Mouse (Mus musculus): ENCODE measurements around the gene Eomes.
A peak's percentile ranks its signal among the peaks of the same experiment; 100 is the strongest.

Eomes gene

DNA sequence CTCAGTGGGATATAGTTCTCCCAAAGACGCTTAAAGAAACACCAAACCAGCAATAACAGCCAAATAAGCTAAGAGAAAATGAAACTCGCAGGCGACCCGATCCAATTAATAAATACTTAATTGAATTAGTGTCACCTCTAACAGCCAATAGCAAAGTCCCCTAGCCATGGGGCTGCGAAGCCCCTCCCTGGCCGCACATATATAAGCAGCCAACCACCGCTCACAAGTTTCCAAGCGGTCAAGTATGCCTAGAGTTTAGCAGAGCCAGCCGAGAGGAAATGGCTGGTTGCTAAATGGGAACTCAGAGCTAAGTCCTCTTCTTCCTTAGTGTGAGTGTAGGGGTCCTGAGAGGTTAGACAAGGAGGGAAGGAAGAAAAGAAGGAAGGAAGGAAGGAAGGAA, at the start of gene Eomes:
Eomes (plus strand) TSS at position 252 of the 400 bp plus-strand sequence.
- no peak for DNase-seq

DNA sequence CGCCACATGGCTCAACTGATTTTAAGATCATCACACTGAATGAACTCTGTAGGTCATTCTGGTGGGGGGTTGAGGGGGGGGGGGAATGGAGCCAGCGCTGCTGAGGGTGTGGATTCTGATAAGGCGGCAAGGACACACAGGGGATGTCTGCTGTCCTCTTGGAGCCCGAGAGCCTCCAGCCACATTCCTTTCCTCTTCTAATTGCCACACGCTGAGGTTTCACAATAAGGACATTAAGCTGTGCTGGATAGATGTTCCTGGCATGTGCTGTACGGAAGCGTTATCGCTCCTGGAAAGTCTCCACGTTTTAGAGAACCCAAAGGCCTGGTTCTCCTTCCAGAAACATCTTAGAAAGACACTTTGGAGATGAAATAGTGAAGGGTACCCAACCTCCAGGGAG, 33.2 kb upstream of the Eomes start:
- DNase-seq = no peak

GRCm38 (mm10) chr9:118449336-118449735, 28.7 kb upstream of the Eomes start:
- DNase-seq = no peak

GRCm38 (mm10) chr9:118453427-118453826, 24.6 kb upstream of the Eomes start:
- no peak for DNase-seq

- no peak for DNase-seq
These were observed 22.7 kb upstream of the Eomes start for GRCm38 (mm10) chr9:118455188-118455845.

- no peak for DNase-seq
These were observed 21.6 kb upstream of the Eomes start for GRCm38 (mm10) chr9:118456405-118456804.

GRCm38 (mm10) chr9:118458039-118458438, 20.0 kb upstream of the Eomes start:
- DNase-seq = no peak

DNA sequence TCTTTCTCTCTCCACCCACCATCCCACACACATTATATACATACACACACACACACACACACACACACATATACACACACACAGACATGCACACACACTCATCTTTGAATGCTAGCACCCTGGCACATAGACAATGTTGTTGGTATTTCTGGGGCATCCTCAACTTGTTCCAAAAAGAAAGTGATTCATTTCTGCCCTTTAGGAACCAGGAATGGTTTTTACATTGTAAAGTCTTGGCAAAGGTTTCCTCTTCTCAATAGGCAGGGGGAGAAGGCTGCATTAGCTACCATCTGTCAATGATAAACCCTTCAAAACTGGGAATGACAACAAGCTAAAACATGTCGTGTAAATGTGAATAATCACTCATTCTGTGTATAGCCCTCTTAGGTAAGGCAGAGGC, 14.0 kb upstream of the Eomes start:
- DNase-seq = no peak

GRCm38 (mm10) chr9:118468301-118468700, 9.7 kb upstream of the Eomes start:
- DNase-seq = no peak

- no peak for DNase-seq
These were observed 8.7 kb upstream of the Eomes start for GRCm38 (mm10) chr9:118469272-118469671.

- DNase-seq = no peak
These were observed 6.7 kb upstream of the Eomes start for GRCm38 (mm10) chr9:118471296-118471695.

DNA sequence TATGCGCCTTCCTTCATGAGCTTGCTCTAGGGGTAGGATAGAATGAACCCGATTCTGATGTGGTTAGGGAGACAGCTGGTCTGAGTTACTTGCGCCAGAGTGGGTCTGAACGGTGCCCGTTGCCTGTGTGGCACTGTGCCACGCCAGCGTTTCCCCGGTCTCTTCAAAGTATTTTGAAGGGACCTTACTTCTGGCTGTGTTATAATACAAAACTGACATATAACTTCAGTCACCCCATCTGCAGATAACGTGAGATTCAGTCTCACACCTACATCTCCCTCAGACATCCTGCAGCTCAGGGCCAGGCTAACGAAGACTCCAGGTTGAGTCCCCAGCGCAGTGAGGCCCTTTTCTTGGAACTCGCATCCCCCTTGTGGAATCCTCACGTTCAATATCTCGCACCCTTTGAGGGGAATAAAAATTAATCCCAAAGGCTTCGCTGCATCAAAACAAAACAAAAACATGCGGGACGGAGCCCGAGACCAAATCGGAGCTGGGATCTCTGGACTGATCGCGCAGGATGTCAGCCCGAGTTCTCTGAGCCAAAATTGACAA, 1.7 kb upstream of the Eomes start:
- no peak for DNase-seq

DNA sequence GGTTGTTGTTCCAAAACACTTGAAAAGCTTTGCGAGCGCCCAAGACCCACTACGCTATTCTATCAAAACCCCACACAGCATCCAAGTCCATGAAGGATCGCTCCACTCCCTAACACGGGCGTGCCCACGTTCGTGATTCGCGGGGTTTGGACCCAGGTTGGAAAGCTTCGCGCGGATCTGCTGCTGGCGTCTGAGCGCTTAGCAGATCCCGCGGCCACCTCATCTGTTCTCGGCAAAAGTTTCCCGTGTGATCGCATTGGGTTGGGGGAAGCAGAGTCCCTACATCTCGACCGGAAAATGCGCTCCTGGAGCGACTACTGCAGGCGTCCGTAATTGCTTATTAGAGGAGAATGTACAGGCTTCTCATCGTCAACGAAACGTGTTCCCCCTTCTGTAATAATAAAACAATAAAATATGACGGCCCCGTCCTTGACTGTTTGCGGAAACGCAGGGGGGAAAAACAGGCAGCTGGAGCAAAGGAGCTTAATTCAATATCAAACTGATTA, 1.2 kb upstream of the Eomes start:
- DNase-seq = no peak

DNA sequence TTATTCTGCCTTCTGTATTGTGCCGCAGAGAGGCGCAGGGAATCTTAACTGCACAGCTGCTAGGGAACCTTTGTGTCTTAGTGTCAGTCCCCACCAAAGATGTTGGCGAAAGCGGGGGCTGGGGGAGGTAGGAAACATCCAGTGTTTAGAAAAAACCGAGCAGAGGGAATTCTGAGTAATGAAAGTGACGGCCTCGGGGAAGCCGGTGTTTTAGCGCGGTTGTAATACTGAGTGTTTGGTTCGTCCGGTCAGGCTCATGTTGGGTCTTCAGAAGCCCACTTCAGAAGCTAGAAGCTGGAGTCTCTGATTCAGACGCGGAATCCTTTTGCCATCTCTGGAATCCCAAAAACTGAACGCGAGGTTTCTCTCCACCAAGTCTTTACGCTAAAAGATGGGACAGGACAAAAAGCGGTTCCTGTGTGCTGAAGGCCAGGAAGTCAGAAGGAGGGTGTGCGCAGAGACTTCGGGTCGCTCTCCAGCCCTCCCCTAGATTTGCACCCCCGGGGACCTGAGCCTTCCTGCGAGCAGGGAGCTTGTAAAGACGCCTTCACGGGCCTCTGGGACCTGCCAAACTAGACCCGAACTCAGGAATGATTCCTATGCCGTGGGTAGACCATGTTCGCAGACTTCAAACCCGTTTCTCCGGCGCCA, 606 bp upstream of the Eomes start:
- no peak for DNase-seq

DNA sequence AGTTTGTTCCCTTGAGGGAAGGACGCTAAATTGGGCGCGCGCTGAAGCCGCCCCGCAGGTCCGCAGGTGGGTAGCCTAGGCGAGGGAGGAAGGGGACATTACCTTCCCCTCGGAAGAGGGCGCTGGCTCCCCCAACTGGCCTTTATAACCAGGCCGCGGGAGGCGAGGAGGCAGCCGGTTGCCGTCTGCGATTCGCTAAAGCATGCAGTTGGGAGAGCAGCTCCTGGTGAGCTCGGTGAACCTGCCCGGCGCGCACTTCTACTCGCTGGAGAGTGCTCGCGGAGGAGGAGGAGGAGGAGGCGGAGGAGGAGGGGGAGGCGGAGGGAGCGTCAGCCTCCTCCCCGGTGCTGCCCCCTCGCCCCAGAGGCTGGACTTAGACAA, 436 bp downstream of the Eomes start:
- peak in 1 of 2 experiments; percentile 15 for DNase-seq

DNA sequence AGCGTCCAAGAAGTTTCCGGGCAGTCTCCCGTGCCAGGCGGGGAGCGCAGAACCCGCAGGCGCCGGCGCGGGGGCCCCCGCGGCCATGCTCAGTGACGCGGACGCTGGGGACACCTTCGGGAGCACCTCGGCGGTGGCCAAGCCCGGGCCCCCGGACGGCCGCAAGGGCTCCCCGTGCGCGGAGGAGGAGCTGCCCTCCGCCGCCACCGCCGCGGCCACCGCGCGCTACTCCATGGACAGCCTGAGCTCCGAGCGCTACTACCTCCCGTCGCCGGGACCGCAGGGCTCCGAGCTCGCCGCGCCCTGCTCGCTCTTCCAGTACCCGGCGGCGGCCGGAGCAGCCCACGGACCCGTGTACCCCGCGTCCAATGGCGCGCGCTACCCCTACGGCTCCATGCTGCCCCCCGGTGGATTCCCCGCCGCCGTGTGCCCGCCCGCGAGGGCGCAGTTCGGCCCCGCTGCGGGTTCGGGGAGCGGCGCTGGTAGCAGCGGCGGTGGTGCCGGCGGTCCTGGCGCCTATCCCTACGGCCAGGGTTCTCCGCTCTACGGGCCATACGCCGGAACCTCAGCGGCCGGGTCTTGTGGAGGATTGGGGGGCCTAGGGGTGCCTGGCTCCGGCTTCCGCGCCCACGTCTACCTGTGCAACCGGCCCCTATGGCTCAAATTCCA, 961 bp downstream of the Eomes start:
- no peak for DNase-seq

- no peak for DNase-seq
These were observed 1.7 kb downstream of the Eomes start for GRCm38 (mm10) chr9:118479508-118480291.

GRCm38 (mm10) chr9:118480292-118480690, 2.3 kb downstream of the Eomes start:
- no peak for DNase-seq

DNA sequence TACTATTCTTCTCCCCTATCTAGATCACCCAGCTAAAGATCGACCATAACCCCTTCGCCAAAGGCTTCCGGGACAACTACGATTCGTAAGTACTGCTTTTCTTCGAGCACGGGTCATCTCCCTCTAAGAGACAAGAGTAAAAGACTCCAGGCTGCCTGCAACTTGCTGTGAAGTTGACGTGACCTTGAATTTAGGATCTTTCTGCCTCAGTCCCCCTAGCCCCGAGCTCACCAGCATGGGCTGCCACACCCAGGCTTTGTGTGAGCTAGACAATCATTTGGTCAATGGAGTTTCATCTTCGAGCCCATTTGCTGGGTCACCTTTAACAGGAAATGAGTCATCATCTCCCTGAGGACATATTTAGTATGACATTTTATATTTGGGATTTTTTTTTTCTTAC, 4.2 kb downstream of the Eomes start:
- DNase-seq = no peak

DNA sequence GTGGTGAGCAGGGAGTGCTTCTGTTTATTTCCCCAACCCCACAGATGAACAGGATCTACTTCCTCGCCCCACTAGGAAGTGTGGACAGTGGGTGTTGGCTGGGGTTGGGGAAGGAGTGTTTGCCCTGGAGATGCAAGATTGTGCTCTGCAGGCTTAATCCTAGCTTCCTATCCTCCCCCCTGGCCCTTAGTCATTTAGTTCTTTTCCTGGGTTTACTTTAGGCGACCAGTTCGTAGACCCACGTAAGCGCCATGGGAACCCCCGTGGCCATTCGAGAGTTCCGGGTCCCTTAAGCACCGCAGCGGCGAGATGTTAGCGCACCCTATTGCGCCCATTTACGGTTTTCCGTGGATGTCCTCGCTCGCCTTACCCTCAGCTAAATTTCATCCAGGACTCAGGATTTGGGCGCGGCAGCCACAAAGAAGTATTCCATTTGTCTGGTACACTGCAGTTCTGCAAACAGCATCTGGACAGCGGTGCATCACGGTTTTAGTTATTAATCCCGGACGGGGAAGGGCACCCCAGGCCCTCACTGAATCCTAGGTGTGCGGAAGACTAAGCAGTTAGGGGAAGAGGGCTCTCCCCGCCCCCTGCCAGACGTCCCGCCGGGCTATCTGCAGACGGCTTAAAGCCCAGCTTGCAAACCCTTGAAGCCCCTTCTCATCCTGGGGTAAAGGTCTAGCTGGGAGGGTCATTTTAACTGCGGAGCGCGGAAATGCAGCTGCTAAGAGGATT, 8.5 kb downstream of the Eomes start:
- DNase-seq = no peak

DNA sequence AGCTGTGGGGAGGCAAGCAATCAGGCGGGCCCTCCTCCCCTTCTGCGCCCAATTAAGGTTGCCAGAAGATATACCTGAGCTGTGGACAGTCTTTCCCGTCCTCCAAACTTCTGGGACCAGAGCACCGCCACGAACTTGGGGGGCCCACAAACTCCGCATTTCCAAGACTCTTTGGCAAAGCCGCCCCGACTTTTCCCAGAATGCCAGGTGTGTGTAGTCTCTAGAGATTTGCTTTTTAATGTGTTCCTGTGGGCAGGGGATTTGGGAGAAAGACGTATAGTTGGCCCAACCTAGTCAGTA, 9.0 kb downstream of the Eomes start:
- no peak for DNase-seq

DNA sequence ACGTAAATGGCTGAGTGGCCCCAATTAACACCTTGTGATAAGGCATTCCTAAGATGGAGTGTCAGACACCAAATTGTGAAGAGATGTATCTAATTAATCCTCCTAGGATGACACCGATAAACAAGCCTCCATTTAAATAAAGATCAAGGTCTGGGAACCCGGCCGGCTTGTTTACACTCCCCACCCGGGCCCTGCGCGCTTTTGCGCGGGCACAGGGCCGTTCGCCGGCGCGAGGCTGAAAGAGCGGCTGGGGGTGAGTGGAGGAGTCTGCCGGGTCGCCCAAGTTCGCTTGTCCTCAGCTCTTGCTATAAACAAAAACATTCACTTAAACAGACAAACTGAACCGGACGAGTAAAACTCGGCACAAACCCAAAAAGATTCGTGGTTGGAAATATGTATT, 9.6 kb downstream of the Eomes start:
- DNase-seq = no peak
